Mouse (Mus musculus) cerebral cortex, adult 2 months (tissue): ENCODE data around the gene Med1.

Source experiments
- WGBS: fragments of 180-500 bp; shearing (Covaris S2); methylation state at CpG from one replicate; pipeline ENCODE4 v1.1.7; 2018; 5-methylcytosine and 5-hydroxymethylcytosine counted together

Gene Med1

DNA sequence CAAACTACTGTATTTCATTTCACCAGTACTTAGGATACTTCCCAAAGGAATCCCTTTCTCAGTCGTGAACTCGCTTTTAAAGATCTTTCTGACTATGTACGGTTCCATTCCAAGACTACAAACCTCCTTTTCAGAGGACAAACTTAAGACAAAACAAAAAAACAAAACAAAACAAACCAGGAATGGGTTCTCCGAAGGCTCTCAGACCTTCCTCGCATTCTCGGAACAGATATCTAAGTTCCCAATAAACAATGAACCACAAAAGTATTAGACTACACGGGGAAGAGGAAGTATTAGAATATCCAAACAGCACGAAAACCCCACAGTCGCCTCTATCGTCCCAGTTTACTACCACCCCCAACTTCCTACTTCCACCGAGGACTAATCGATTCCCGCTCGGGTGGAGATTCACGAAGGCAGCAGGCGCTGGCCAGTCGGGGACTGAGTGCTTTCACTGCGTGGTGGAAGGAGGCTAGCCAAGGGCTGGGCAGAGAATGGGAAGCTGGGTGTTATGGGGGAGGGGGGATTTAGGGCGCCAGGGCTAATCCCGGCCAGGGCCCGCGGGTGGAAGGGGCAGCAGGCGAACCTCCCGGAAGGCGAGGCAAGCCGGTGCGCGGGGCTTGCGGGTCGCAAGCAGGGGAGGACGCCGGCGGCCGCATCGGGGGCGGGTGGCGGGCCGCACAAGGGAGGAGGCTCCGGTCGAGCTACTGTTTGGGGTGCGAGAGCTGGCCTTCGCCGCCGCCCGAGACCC lies 44.4 kb downstream of the Med1 start:
- under 1% methylated on average over 45 of the region's 45 CpGs for WGBS

GRCm38 (mm10) chr11:98145856-98146255 lies 47.2 kb downstream of the Med1 start:
- WGBS = 79% methylated on average over 7 of the region's 7 CpGs

DNA sequence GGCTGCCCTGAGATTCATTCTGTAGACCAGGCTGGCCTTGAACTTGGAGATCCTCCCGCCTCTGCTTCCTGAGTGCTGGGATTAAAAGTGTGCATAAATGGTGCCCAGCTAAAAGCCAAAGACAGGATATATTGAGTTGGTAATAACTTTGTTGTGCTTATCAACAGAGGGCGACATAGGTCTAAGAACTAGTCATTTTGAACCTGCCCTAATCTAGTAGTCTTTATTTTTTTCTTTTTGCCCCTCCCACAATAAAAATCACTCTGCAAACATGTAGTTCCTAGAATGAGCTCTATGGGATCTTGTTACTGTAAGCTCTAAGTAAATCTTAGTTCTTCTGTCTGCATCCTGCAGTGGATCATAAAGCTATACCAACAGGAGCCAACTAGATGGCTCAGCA lies 50.5 kb downstream of the Med1 start:
- 89% methylated on average over 2 of the region's 2 CpGs for WGBS

- 61% methylated on average over 7 of the region's 7 CpGs for WGBS
Measured at GRCm38 (mm10) chr11:98138894-98139293, 54.2 kb downstream of the Med1 start.

GRCm38 (mm10) chr11:98137836-98138235 lies 55.3 kb downstream of the Med1 start:
- WGBS = 90% methylated on average over 11 of the region's 11 CpGs

DNA sequence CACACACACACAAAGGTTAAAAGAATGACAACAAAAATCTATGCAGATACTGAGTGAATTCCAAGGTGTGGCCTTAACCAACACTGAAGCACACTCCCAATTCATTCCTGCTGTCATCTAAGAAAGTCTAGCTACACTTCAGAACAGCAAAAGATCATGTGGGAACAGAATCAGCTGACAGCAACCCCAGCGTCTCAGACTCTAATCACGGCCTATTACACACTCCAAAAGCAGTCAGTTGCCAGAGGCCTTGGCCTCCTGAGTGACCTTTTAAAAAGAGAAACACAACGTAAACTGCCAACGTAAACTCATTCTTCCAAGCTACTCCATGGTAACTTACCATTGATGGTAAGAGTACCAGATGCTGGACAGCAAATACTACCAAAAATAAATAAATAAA lies 58.1 kb downstream of the Med1 start:
- WGBS = 71% methylated on average over 4 of the region's 4 CpGs

DNA sequence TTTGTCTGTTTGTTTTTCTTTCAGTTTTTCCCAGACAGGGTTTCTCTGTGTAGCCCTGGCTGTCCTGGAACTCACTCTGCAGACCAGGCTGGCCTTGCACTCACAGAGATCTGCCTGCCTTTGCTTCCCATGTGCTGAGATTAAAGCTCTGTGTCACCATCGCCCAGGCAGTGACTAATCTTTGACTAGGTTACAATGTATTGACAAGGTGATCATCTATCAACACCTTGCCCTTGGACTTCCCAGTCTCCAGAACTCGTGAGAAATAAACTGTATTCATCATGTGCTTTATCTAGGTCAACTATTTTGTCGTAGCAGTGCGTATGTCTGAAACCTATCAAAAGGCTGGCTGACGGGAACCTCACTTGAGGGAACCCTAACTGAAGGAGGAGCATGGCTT lies 69.7 kb downstream of the Med1 start:
- WGBS = 90% methylated on average over 5 of the region's 5 CpGs

GRCm38 (mm10) chr11:98114363-98114762 lies 78.7 kb downstream of the Med1 start:
- 48% methylated on average over 1 of the region's 1 CpGs for WGBS

- 69% methylated on average over 4 of the region's 4 CpGs for WGBS
Measured at GRCm38 (mm10) chr11:98113504-98113903, 79.6 kb downstream of the Med1 start.

DNA sequence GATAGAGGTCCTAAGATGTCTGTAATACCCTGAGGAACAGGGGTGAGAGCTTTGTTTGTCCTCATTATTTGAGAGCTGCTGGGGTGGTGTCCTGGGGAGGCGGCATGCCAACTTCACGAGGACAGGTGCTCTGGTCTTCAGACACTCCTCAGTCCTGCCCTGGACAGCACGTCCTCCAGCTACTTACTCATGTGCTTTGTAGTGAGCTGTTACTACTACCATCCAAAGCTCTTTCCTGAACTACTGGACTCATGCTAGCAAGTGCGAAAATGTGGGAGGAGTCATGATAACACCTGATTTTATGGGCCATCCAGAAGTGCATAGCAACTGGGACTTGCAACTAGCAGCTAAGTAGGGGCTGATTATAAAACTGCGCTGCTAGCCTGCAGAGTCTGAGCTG lies 83.4 kb downstream of the Med1 start:
- WGBS = 85% methylated on average over 5 of the region's 5 CpGs
